Mouse (Mus musculus): Measurements from ENCODE around the gene Syt8. TPM values are rescaled to one million over a fixed set of nuclear protein-coding genes. Genes with fewer than 3 reads are reported as not detected.

Gene Syt8
- polyA plus RNA-seq, 1 experiment = not detected

- H3K4me3 ChIP-seq (ENCODE audit: low read depth, low read length) = no peak overlapping the region
- H3K27me3 ChIP-seq (ENCODE audit: control insufficient read depth, insufficient read depth, low read length, poor library complexity, severe bottlenecking) = no peaks in the 10 kb centered on the region
- H3K9me3 ChIP-seq (replicated peaks; ENCODE audit: control insufficient read depth, insufficient read depth, low read length, poor library complexity, severe bottlenecking) = no peaks in the 10 kb centered on the region
- H3K36me3 ChIP-seq (ENCODE audit: control insufficient read depth, insufficient read depth, low read length, poor library complexity, severe bottlenecking) = no peaks in the 10 kb centered on the region
- H3K9ac ChIP-seq (ENCODE audit: low read depth, poor library complexity, severe bottlenecking) = no peak overlapping the region
- H3K27ac ChIP-seq (ENCODE audit: insufficient read depth, low read length) = no peak overlapping the region
- TF ChIP-seq POLR2A (IDR thresholded peaks at IDR 0.05; ENCODE audit: insufficient read depth, low read length) (no peak), CTCF (IDR thresholded peaks at IDR 0.05; ENCODE audit: low read depth, low read length) (peak; percentile 63), EP300 (IDR thresholded peaks at IDR 0.05; ENCODE audit: insufficient read depth, low read depth, low read length) (no peak)
- no peaks in the 10 kb centered on the region for H3K4me1 ChIP-seq (ENCODE audit: control insufficient read depth, insufficient read depth, low read length)
These were observed 8.9 kb upstream of the Syt8 start for GRCm38 (mm10) chr7:142425641-142426213.

- no peaks in the 10 kb centered on the region for H3K9me3 ChIP-seq (replicated peaks; ENCODE audit: control insufficient read depth, insufficient read depth, low read length, poor library complexity, severe bottlenecking)
- H3K9ac ChIP-seq (ENCODE audit: low read depth, poor library complexity, severe bottlenecking) = no peak overlapping the region
- H3K27ac ChIP-seq (ENCODE audit: insufficient read depth, low read length) = no peak overlapping the region
These were observed 6.4 kb upstream of the Syt8 start for GRCm38 (mm10) chr7:142428213-142428612.

GRCm38 (mm10) chr7:142430160-142430678 is 4.4 kb upstream of the Syt8 start:
- Histone ChIP-seq H3K36me3 (ENCODE audit: control insufficient read depth, insufficient read depth, low read length, poor library complexity, severe bottlenecking) (no peaks in the 10 kb centered on the region), H3K9ac (ENCODE audit: low read depth, poor library complexity, severe bottlenecking) (no peak overlapping the region), H3K4me1 (ENCODE audit: control insufficient read depth, insufficient read depth, low read length) (no peaks in the 10 kb centered on the region), H3K27ac (ENCODE audit: insufficient read depth, low read length) (no peak overlapping the region), H3K27me3 (ENCODE audit: control insufficient read depth, insufficient read depth, low read length, poor library complexity, severe bottlenecking) (no peaks in the 10 kb centered on the region), H3K4me3 (ENCODE audit: low read depth, low read length) (no peak overlapping the region), H3K9me3 (replicated peaks; ENCODE audit: control insufficient read depth, insufficient read depth, low read length, poor library complexity, severe bottlenecking) (no peaks in the 10 kb centered on the region)
- TF ChIP-seq POLR2A (IDR thresholded peaks at IDR 0.05; ENCODE audit: insufficient read depth, low read length) (no peak), EP300 (IDR thresholded peaks at IDR 0.05; ENCODE audit: insufficient read depth, low read depth, low read length) (no peak), CTCF (IDR thresholded peaks at IDR 0.05; ENCODE audit: low read depth, low read length) (no peak)

More at GRCm38 (mm10) chr7:142428213-142428612, 6.4 kb upstream of the Syt8 start:
- TF ChIP-seq CTCF (IDR thresholded peaks at IDR 0.05; ENCODE audit: low read depth, low read length) (peak; percentile 78), POLR2A (IDR thresholded peaks at IDR 0.05; ENCODE audit: insufficient read depth, low read length) (no peak), EP300 (IDR thresholded peaks at IDR 0.05; ENCODE audit: insufficient read depth, low read depth, low read length) (no peak)
- Histone ChIP-seq H3K27me3 (ENCODE audit: control insufficient read depth, insufficient read depth, low read length, poor library complexity, severe bottlenecking) (no peaks in the 10 kb centered on the region), H3K4me3 (ENCODE audit: low read depth, low read length) (no peak overlapping the region), H3K4me1 (ENCODE audit: control insufficient read depth, insufficient read depth, low read length) (no peaks in the 10 kb centered on the region), H3K36me3 (ENCODE audit: control insufficient read depth, insufficient read depth, low read length, poor library complexity, severe bottlenecking) (no peaks in the 10 kb centered on the region)

- H3K4me1 ChIP-seq (ENCODE audit: control insufficient read depth, insufficient read depth, low read length) = no peaks in the 10 kb centered on the region
- no peak overlapping the region for H3K27ac ChIP-seq (ENCODE audit: insufficient read depth, low read length)
- H3K27me3 ChIP-seq (ENCODE audit: control insufficient read depth, insufficient read depth, low read length, poor library complexity, severe bottlenecking) = no peaks in the 10 kb centered on the region
- TF ChIP-seq CTCF (IDR thresholded peaks at IDR 0.05; ENCODE audit: low read depth, low read length) (no peak), POLR2A (IDR thresholded peaks at IDR 0.05; ENCODE audit: insufficient read depth, low read length) (no peak), EP300 (IDR thresholded peaks at IDR 0.05; ENCODE audit: insufficient read depth, low read depth, low read length) (no peak)
- H3K9me3 ChIP-seq (replicated peaks; ENCODE audit: control insufficient read depth, insufficient read depth, low read length, poor library complexity, severe bottlenecking) = no peaks in the 10 kb centered on the region
- no peaks in the 10 kb centered on the region for H3K36me3 ChIP-seq (ENCODE audit: control insufficient read depth, insufficient read depth, low read length, poor library complexity, severe bottlenecking)
- no peak overlapping the region for H3K9ac ChIP-seq (ENCODE audit: low read depth, poor library complexity, severe bottlenecking)
- H3K4me3 ChIP-seq (ENCODE audit: low read depth, low read length) = no peak overlapping the region
These were observed 3.5 kb upstream of the Syt8 start for GRCm38 (mm10) chr7:142431106-142431505.

GRCm38 (mm10) chr7:142433623-142434022 is 1.0 kb upstream of the Syt8 start:
- Histone ChIP-seq H3K27ac (ENCODE audit: insufficient read depth, low read length) (no peak overlapping the region), H3K4me3 (ENCODE audit: low read depth, low read length) (peak overlapping the region; percentile 14; the same call in 1 of the 2 replicates), H3K36me3 (ENCODE audit: control insufficient read depth, insufficient read depth, low read length, poor library complexity, severe bottlenecking) (no peaks in the 10 kb centered on the region), H3K9me3 (replicated peaks; ENCODE audit: control insufficient read depth, insufficient read depth, low read length, poor library complexity, severe bottlenecking) (no peaks in the 10 kb centered on the region), H3K9ac (ENCODE audit: low read depth, poor library complexity, severe bottlenecking) (no peak overlapping the region), H3K27me3 (ENCODE audit: control insufficient read depth, insufficient read depth, low read length, poor library complexity, severe bottlenecking) (no peaks in the 10 kb centered on the region), H3K4me1 (ENCODE audit: control insufficient read depth, insufficient read depth, low read length) (peaks cover 1% of the 10 kb centered on the region)
- TF ChIP-seq CTCF (IDR thresholded peaks at IDR 0.05; ENCODE audit: low read depth, low read length) (no peak), POLR2A (IDR thresholded peaks at IDR 0.05; ENCODE audit: insufficient read depth, low read length) (no peak), EP300 (IDR thresholded peaks at IDR 0.05; ENCODE audit: insufficient read depth, low read depth, low read length) (no peak)

- H3K36me3 ChIP-seq (ENCODE audit: control insufficient read depth, insufficient read depth, low read length, poor library complexity, severe bottlenecking) = no peaks in the 10 kb centered on the region
- H3K27ac ChIP-seq (ENCODE audit: insufficient read depth, low read length) = no peak overlapping the region
- H3K4me3 ChIP-seq (ENCODE audit: low read depth, low read length) = no peak overlapping the region
- peaks cover 1% of the 10 kb centered on the region for H3K4me1 ChIP-seq (ENCODE audit: control insufficient read depth, insufficient read depth, low read length)
- no peaks in the 10 kb centered on the region for H3K9me3 ChIP-seq (replicated peaks; ENCODE audit: control insufficient read depth, insufficient read depth, low read length, poor library complexity, severe bottlenecking)
- TF ChIP-seq EP300 (IDR thresholded peaks at IDR 0.05; ENCODE audit: insufficient read depth, low read depth, low read length) (no peak), CTCF (IDR thresholded peaks at IDR 0.05; ENCODE audit: low read depth, low read length) (peak; percentile 71)
- no peak overlapping the region for H3K9ac ChIP-seq (ENCODE audit: low read depth, poor library complexity, severe bottlenecking)
- H3K27me3 ChIP-seq (ENCODE audit: control insufficient read depth, insufficient read depth, low read length, poor library complexity, severe bottlenecking) = no peaks in the 10 kb centered on the region
These were observed 874 bp downstream of the Syt8 start for GRCm38 (mm10) chr7:142435524-142435923.

Data from ES-Bruce4 (cell line).